Mouse (Mus musculus) cortical plate, adult 2 months (tissue): ENCODE measurements around the gene Abcb4.

Experiments
- CTCF ChIP-seq: fragments of 200-500 bp; IDR thresholded peaks from 2 replicates; pipeline ENCODE4 v1.5.1; 2011; ENCODE audit warnings: mild to moderate bottlenecking, control low read depth, low read length; ENCODE audit not compliant: insufficient read depth; ENCODE audit errors: extremely low read depth
- POLR2A ChIP-seq: fragments of 200-500 bp; IDR thresholded peaks from 2 replicates; pipeline ENCODE4 v1.6.1; 2011; ENCODE audit warnings: mild to moderate bottlenecking, low read length, control low read depth; ENCODE audit not compliant: insufficient read depth; ENCODE audit errors: extremely low read depth

DNA sequence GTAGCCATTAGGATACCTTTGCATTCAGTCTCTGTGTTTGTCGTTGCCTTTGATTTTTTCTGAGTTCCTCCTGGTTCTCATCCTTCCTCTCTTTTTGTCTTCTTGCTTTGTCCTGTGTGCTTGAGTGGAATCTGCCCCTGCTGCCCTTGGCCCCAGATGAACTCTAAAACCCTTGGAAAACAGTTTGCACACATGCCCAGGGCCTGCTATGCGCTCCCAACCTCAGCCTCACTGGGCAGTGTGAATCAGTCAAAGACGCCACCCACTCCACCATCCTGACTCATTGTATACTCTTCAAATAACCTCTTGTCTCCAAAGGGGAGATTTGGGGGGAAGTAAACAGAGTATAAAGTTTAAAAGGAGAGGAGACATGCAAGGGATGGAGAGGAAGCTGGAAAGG, 4.7 kb downstream of the Abcb4 start:
- TF ChIP-seq CTCF (no peak), POLR2A (no peak)
